Mouse (Mus musculus) ES-E14 (cell line): ENCODE measurements at regions not wholly inside any gene's neighbourhood (a gene's known extent, or its start where the extent isn't known, plus 50 kb on each side); places are given as distances from the start of the nearest gene placed in this dataset.

Experiments used
- CHD2 ChIP-seq: IDR thresholded peaks from 2 replicates; pipeline ENCODE4 v1.6.1; 2014; ENCODE audit warnings: mild to moderate bottlenecking, low read depth, low read length, inconsistent platforms
- MAFK ChIP-seq: IDR thresholded peaks from 2 replicates; pipeline ENCODE4 v1.6.1; 2014; ENCODE audit warnings: mild to moderate bottlenecking, low read depth, low read length, inconsistent platforms; ENCODE audit not compliant: insufficient read depth
- ZNF384 ChIP-seq: IDR thresholded peaks from 2 replicates; pipeline ENCODE4 v1.6.1; 2012; ENCODE audit warnings: low read depth, low read length, inconsistent platforms

DNA sequence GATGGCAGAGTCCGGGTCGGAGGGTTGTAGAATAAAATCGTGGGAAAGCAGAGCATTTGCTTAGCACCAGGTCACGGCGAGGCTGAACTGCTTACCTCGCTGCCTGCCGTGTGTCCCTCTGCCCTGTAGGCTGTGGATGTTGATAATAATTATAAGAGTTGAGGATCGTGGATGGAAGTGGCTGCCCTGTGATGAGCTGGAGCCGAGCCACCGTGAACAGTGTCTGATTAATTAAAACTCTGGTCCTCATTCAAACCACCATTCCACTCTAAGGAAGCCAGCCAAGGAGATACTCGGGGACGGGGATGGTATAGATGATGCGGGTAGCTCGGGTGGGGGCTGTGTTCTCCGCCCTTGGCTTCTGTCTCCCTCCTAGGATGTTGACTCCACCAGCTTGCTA, 70.1 kb upstream of the Stt3b start:
- TF ChIP-seq CHD2 (no peak), ZNF384 (no peak), MAFK (no peak)
